Mouse (Mus musculus) megakaryocyte, embryonic 14.5 days (primary cell): ENCODE measurements around the gene Ankrd34a. TPM values are rescaled to one million over a fixed set of nuclear protein-coding genes. Genes with fewer than 3 reads are reported as not detected.

Source experiments
- H3K27me3 ChIP-seq: replicated peaks from 2 replicates; pipeline ENCODE3; 2012; ENCODE audit warnings: inconsistent platforms
- H3K36me3 ChIP-seq: replicated peaks from 2 replicates; pipeline ENCODE3; 2012; ENCODE audit warnings: low read length, inconsistent platforms, mixed read lengths
- H3K4me1 ChIP-seq: 2 replicates; pipeline ENCODE4 v1.6.1; 2012; ENCODE audit warnings: inconsistent platforms
- H3K4me3 ChIP-seq: replicated peaks from 2 replicates; pipeline ENCODE3; 2012; ENCODE audit warnings: moderate library complexity, mild to moderate bottlenecking, inconsistent platforms
- H3K9me3 ChIP-seq: 2 replicates; pipeline ENCODE4 v1.6.1; 2012; ENCODE audit warnings: inconsistent platforms
- FLI1 ChIP-seq: IDR thresholded peaks from 2 replicates; pipeline ENCODE4 v1.6.1; 2012; ENCODE audit warnings: low read length, inconsistent platforms, mixed read lengths
- GATA1 ChIP-seq: IDR thresholded peaks from 3 replicates; pipeline ENCODE4 v1.6.1; 2012; ENCODE audit warnings: mixed read lengths, low read length, inconsistent platforms, borderline replicate concordance
- polyA plus RNA-seq: library from polyadenylated mRNA; stranded (reverse); fragments of >175 nt; gene quantifications from 2 replicates; pipeline ENCODE4 v1.2.3, GENCODE M21; 2012; ENCODE audit warnings: low replicate concordance; ENCODE audit not compliant: insufficient read depth

The Ankrd34a gene
- polyA plus RNA-seq, 1 experiment = not detected

- no peaks in the 10 kb centered on the region for H3K27me3 ChIP-seq
- H3K4me3 ChIP-seq = peak overlapping the region; percentile 82
- peaks cover 4% of the 10 kb centered on the region; the same call in 1 of the 2 replicates for H3K9me3 ChIP-seq
- H3K4me1 ChIP-seq = peaks cover 73% of the 10 kb centered on the region
- TF ChIP-seq GATA1 (no peak), FLI1 (no peak)
- peaks cover 40% of the 10 kb centered on the region for H3K36me3 ChIP-seq
Observed at GRCm38 (mm10) chr3:96561946-96562681, 34.3 kb upstream of the Ankrd34a start.

- H3K9me3 ChIP-seq = peaks cover 4% of the 10 kb centered on the region; the same call in 1 of the 2 replicates
- peak overlapping the region; percentile 64 for H3K4me3 ChIP-seq
- H3K4me1 ChIP-seq = peaks cover 74% of the 10 kb centered on the region
- peaks cover 1% of the 10 kb centered on the region for H3K27me3 ChIP-seq
- H3K36me3 ChIP-seq = peaks cover 38% of the 10 kb centered on the region
- TF ChIP-seq GATA1 (no peak), FLI1 (no peak)
Observed at GRCm38 (mm10) chr3:96563267-96563666, 33.2 kb upstream of the Ankrd34a start.

- Histone ChIP-seq H3K4me1 (peaks cover 74% of the 10 kb centered on the region), H3K27me3 (peaks cover 1% of the 10 kb centered on the region), H3K9me3 (peaks cover 4% of the 10 kb centered on the region; the same call in 1 of the 2 replicates), H3K4me3 (peak overlapping the region; percentile 85), H3K36me3 (peaks cover 30% of the 10 kb centered on the region)
- no peak for TF ChIP-seq GATA1
- TF ChIP-seq FLI1 = no peak
Observed at GRCm38 (mm10) chr3:96563911-96564632, 32.4 kb upstream of the Ankrd34a start.

- H3K9me3 ChIP-seq = peaks cover 4% of the 10 kb centered on the region; the same call in 1 of the 2 replicates
- H3K27me3 ChIP-seq = peaks cover 5% of the 10 kb centered on the region
- peaks cover 25% of the 10 kb centered on the region for H3K36me3 ChIP-seq
- peak; percentile 47; the same call in 1 of the 3 replicates for TF ChIP-seq GATA1
- peak; percentile 92 for TF ChIP-seq FLI1
- peak overlapping the region; percentile 85 for H3K4me3 ChIP-seq
- H3K4me1 ChIP-seq = peaks cover 72% of the 10 kb centered on the region
Observed at GRCm38 (mm10) chr3:96564633-96565032, 31.8 kb upstream of the Ankrd34a start.

- peak overlapping the region; percentile 42 for H3K4me3 ChIP-seq
- peaks cover 4% of the 10 kb centered on the region; the same call in 1 of the 2 replicates for H3K9me3 ChIP-seq
- no peak for TF ChIP-seq GATA1
- no peak for TF ChIP-seq FLI1
- peaks cover 72% of the 10 kb centered on the region for H3K4me1 ChIP-seq
- H3K36me3 ChIP-seq = peaks cover 20% of the 10 kb centered on the region
- peaks cover 8% of the 10 kb centered on the region for H3K27me3 ChIP-seq
Observed at GRCm38 (mm10) chr3:96565105-96565504, 31.3 kb upstream of the Ankrd34a start.

GRCm38 (mm10) chr3:96566661-96567450 is 29.6 kb upstream of the Ankrd34a start:
- peaks cover 4% of the 10 kb centered on the region; the same call in 1 of the 2 replicates for H3K9me3 ChIP-seq
- peaks cover 73% of the 10 kb centered on the region for H3K4me1 ChIP-seq
- H3K4me3 ChIP-seq = no peak overlapping the region
- TF ChIP-seq GATA1 (no peak), FLI1 (no peak)
- H3K36me3 ChIP-seq = peaks cover 3% of the 10 kb centered on the region
- H3K27me3 ChIP-seq = peaks cover 8% of the 10 kb centered on the region

- Histone ChIP-seq H3K4me3 (no peak overlapping the region), H3K4me1 (peaks cover 72% of the 10 kb centered on the region), H3K9me3 (peaks cover 4% of the 10 kb centered on the region; the same call in 1 of the 2 replicates), H3K36me3 (no peaks in the 10 kb centered on the region), H3K27me3 (peaks cover 8% of the 10 kb centered on the region)
- TF ChIP-seq GATA1 = no peak
- TF ChIP-seq FLI1 = no peak
Observed at GRCm38 (mm10) chr3:96568605-96569004, 27.8 kb upstream of the Ankrd34a start.

- peaks cover 63% of the 10 kb centered on the region for H3K4me1 ChIP-seq
- H3K36me3 ChIP-seq = no peaks in the 10 kb centered on the region
- H3K27me3 ChIP-seq = peaks cover 8% of the 10 kb centered on the region
- H3K9me3 ChIP-seq = peaks cover 4% of the 10 kb centered on the region; the same call in 1 of the 2 replicates
- H3K4me3 ChIP-seq = no peak overlapping the region
- TF ChIP-seq GATA1 (no peak), FLI1 (no peak)
Observed at GRCm38 (mm10) chr3:96569506-96569905, 26.9 kb upstream of the Ankrd34a start.

GRCm38 (mm10) chr3:96569966-96570605 is 26.4 kb upstream of the Ankrd34a start:
- Histone ChIP-seq H3K4me3 (no peak overlapping the region), H3K36me3 (no peaks in the 10 kb centered on the region), H3K9me3 (peaks cover 4% of the 10 kb centered on the region; the same call in 1 of the 2 replicates), H3K4me1 (peaks cover 57% of the 10 kb centered on the region), H3K27me3 (peaks cover 8% of the 10 kb centered on the region)
- TF ChIP-seq FLI1 (no peak), GATA1 (no peak)
